ENCODE assay signal across 22 mouse cellular contexts in the genomic region with DNA sequence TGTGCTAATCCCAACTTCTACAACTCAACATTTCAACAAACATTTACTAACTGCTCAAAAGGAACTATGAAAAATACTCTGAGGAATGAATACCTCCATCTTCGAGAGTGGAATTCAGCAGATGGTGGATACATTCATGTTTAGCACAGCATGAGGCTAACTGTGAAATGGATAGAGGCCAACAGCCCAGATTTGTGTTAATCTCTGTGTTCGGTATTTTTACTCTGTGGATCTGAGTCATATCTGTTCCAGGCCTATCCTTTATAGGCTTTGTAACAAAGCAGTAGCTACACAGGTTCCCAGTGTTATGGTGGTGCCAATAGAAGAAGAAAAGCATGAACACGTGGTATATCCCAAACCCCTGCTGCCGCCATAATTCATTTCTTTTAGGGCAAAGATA.
A peak's percentile ranks its signal among the peaks of the same experiment; 100 is the strongest.
DNase-seq lines count a peak whose midpoint lies in the region; ATAC-seq lines count a peak whose summit lies in the region.
"Had no signal": no experiment of that assay in that cellular context is flagged by ENCODE, and none has a peak within 500 bp of the region (broad histone marks: within the 10 kb centered on the region; RNA-seq: fewer than 3 reads in every experiment).

No protein-coding gene starts in this region.

- H3K27me3 ChIP-seq in forebrain, embryonic 16.5 days (replicated peaks; ENCODE audit: control insufficient read depth, insufficient read depth, low read length): no peaks in the 10 kb centered on the region
- no peaks in the 10 kb centered on the region for H3K27me3 ChIP-seq in forebrain, embryonic 15.5 days
- H3K27me3 ChIP-seq: embryonic facial prominence, embryonic 12.5 days; heart, embryonic 15.5 days; kidney, embryonic 15.5 days; Patski had no signal

- peak; percentile 64 for DNase-seq in right cerebral cortex, adult 18-20 months
- no peak for DNase-seq in right cerebral cortex, postnatal 4 days
- DNase-seq in left cerebral cortex, adult 18-20 months (ENCODE audit: low spot score in 2 of 2): peak; percentile 47 to 52
- DNase-seq in right cerebral cortex, postnatal 36 days (ENCODE audit: low spot score in 2 of 2): peak; percentile 10 to 49
- DNase-seq in retina, embryonic 14.5 days (ENCODE audit: low spot score): no peak
- no peak for DNase-seq in embryo, embryonic 9.5 days (ENCODE audit: extremely low spot score)
- DNase-seq: adrenal gland, postnatal 14 days; gastrocnemius, adult 2 months; heart, adult 18-20 months; lung, adult 2 months; lung, postnatal 36 days; thymus, postnatal 36 days had no signal

- H3K4me2 ChIP-seq in forebrain, embryonic 16.5 days (ENCODE audit: low read length): no peak overlapping the region
- H3K4me2 ChIP-seq in forebrain, embryonic 15.5 days (replicated peaks): no peak overlapping the region
- H3K4me2 ChIP-seq: embryonic facial prominence, embryonic 12.5 days; heart, embryonic 15.5 days; kidney, embryonic 15.5 days; liver, embryonic 11.5 days; midbrain, embryonic 11.5 days had no signal

- WGBS in forebrain, embryonic 16.5 days: 62% methylated on average over 4 of the region's 4 CpGs
- 56% methylated on average over 4 of the region's 4 CpGs for WGBS in forebrain, embryonic 15.5 days

- H3K36me3 ChIP-seq in forebrain, embryonic 16.5 days (ENCODE audit: control insufficient read depth, insufficient read depth): no peaks in the 10 kb centered on the region
- H3K36me3 ChIP-seq in forebrain, embryonic 15.5 days: no peaks in the 10 kb centered on the region
- H3K36me3 ChIP-seq: embryonic facial prominence, embryonic 12.5 days; heart, embryonic 15.5 days; kidney, embryonic 15.5 days; limb, embryonic 10.5 days had no signal

- no peak overlapping the region for H3K9ac ChIP-seq in forebrain, embryonic 16.5 days (replicated peaks; ENCODE audit: low read depth, low read length)
- no peak overlapping the region for H3K9ac ChIP-seq in forebrain, embryonic 15.5 days (replicated peaks)
- H3K9ac ChIP-seq: embryonic facial prominence, embryonic 12.5 days; heart, embryonic 15.5 days; kidney, embryonic 15.5 days had no signal

- no peaks in the 10 kb centered on the region for H3K4me1 ChIP-seq in forebrain, embryonic 16.5 days (replicated peaks; ENCODE audit: control insufficient read depth, insufficient read depth, low read length)
- no peaks in the 10 kb centered on the region for H3K4me1 ChIP-seq in forebrain, embryonic 15.5 days
- H3K4me1 ChIP-seq: embryonic facial prominence, embryonic 12.5 days; heart, embryonic 15.5 days; kidney, embryonic 15.5 days; limb, embryonic 10.5 days had no signal

- ATAC-seq in forebrain, embryonic 16.5 days: peak; percentile 47
- no peak for ATAC-seq in forebrain, embryonic 15.5 days (replicated peaks)
- ATAC-seq: activated CD4-positive, CD25-positive, alpha-beta regulatory T cell, adult 4 months; Patski had no signal

- H3K4me3 ChIP-seq in forebrain, embryonic 16.5 days (replicated peaks; ENCODE audit: low read length): no peak overlapping the region
- H3K4me3 ChIP-seq in forebrain, embryonic 15.5 days: no peak overlapping the region
- H3K4me3 ChIP-seq: embryonic facial prominence, embryonic 12.5 days; gastrocnemius, adult 2 months; heart, embryonic 15.5 days; kidney, embryonic 15.5 days; limb, embryonic 10.5 days had no signal

- H3K27ac ChIP-seq in forebrain, embryonic 16.5 days (ENCODE audit: low read length): no peak overlapping the region
- H3K27ac ChIP-seq in forebrain, embryonic 15.5 days (replicated peaks): no peak overlapping the region
- H3K27ac ChIP-seq: embryonic facial prominence, embryonic 12.5 days; gastrocnemius, adult 2 months; heart, embryonic 15.5 days; kidney, embryonic 15.5 days; limb, embryonic 10.5 days had no signal

- H3K9me3 ChIP-seq in forebrain, embryonic 16.5 days (ENCODE audit: control insufficient read depth, low read length): no peaks in the 10 kb centered on the region
- no peaks in the 10 kb centered on the region for H3K9me3 ChIP-seq in forebrain, embryonic 15.5 days
- H3K9me3 ChIP-seq: embryonic facial prominence, embryonic 12.5 days; heart, embryonic 15.5 days; kidney, embryonic 15.5 days; limb, embryonic 10.5 days had no signal

Comparison
In these comparisons a context has a peak if more than half of its experiments do, and no peak if none do; other contexts are left out.
1. DNase-seq: peak in right cerebral cortex, adult 18-20 months (single experiment), left cerebral cortex, adult 18-20 months (2 of 2) and right cerebral cortex, postnatal 36 days (2 of 2); none in right cerebral cortex, postnatal 4 days (single experiment), retina, embryonic 14.5 days (single experiment) and embryo, embryonic 9.5 days (single experiment).